Mouse (Mus musculus) liver, embryonic 11.5 days (tissue): ENCODE results near the gene Spint2. TPM values are rescaled to one million over a fixed set of nuclear protein-coding genes. Genes with fewer than 3 reads are reported as not detected.

ENCODE experiments used
- ATAC-seq: fragments of 200-750 bp; cut with Nextera tagmentation; replicated peaks from 2 replicates; pipeline ENCODE4 v1.8.0; 2017; ENCODE audit warnings: moderate number of reproducible peaks, mild to moderate bottlenecking, moderate TSS enrichment, moderate library complexity; ENCODE audit not compliant: low FRiP score
- DNase-seq: peaks from one replicate; pipeline ENCODE4 v3.0.0-alpha.2; 2017; ENCODE audit warnings: low spot score
- H3K27ac ChIP-seq: fragments of 300-500 bp; sonication (generic); 2 replicates; pipeline ENCODE4 v1.5.1; 2014; ENCODE audit warnings: mild to moderate bottlenecking, low read depth, low read length, control low read depth
- H3K27me3 ChIP-seq: fragments of 300-500 bp; sonication (generic); replicated peaks from 2 replicates; pipeline ENCODE4 v1.6.1; 2014; ENCODE audit warnings: low read length, mixed read lengths; ENCODE audit not compliant: control insufficient read depth, insufficient read depth
- H3K36me3 ChIP-seq: fragments of 300-500 bp; sonication (generic); 2 replicates; pipeline ENCODE4 v1.6.1; 2014; ENCODE audit warnings: mild to moderate bottlenecking, low read length, moderate library complexity, mixed read lengths; ENCODE audit not compliant: control insufficient read depth, insufficient read depth
- H3K4me1 ChIP-seq: fragments of 300-500 bp; sonication (generic); replicated peaks from 2 replicates; pipeline ENCODE4 v1.6.1; 2014; ENCODE audit warnings: low read length, mixed read lengths; ENCODE audit not compliant: control insufficient read depth, insufficient read depth
- H3K4me2 ChIP-seq: fragments of 300-500 bp; sonication (generic); 2 replicates; pipeline ENCODE4 v1.6.1; 2014; ENCODE audit warnings: mild to moderate bottlenecking, control low read depth, moderate library complexity
- H3K4me3 ChIP-seq: fragments of 300-500 bp; sonication (generic); 2 replicates; pipeline ENCODE4 v1.5.1; 2014; ENCODE audit warnings: low read depth, low read length, control low read depth
- H3K9ac ChIP-seq: fragments of 300-500 bp; sonication (generic); 2 replicates; pipeline ENCODE4 v1.6.1; 2014; ENCODE audit warnings: low read depth, low read length, control low read depth
- H3K9me3 ChIP-seq: fragments of 300-500 bp; sonication (generic); 2 replicates; pipeline ENCODE4 v1.6.1; 2016; ENCODE audit warnings: low read length, inconsistent platforms, mixed read lengths; ENCODE audit not compliant: control insufficient read depth
- WGBS: fragments of 180-500 bp; shearing (Covaris S2); extraction: QIAGEN DNeasy Blood & Tissue Kit; methylation state at CpG from one replicate; pipeline ENCODE4 v1.1.7; 2014; 5-methylcytosine and 5-hydroxymethylcytosine counted together
- polyA plus RNA-seq: library from polyadenylated mRNA; unstranded; fragments of >200 nt; fragmentation: Nextera tagmentation; extraction: Ambion mirVana; gene quantifications from 2 replicates; pipeline ENCODE4 v1.2.1, GENCODE M21; 2014

Spint2 gene
- polyA plus RNA-seq, 1 experiment from 2014 or later = 53.7 TPM

DNA sequence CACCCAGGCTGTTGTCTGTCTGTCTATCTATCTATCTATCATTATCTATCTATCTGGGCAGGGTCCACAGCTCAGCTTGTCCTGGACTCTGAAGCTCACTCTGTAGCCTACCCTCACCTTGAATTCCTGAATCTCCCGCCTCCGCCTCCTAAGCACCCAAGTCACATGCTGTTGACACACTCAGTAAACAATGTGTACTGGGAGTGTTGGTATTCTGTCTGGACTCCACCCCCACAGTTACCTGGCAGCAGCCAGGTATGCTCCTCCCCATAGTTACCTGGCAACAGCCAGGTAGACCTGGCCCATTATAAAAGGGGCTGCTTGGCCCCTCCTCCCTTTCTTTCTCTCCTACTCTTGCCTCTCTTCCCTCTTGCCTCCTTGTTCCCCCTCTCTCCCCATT, 6.4 kb upstream of the Spint2 start:
- Histone ChIP-seq H3K4me2 (no peak overlapping the region), H3K9me3 (no peaks in the 10 kb centered on the region), H3K27ac (no peak overlapping the region), H3K36me3 (no peaks in the 10 kb centered on the region), H3K9ac (no peak overlapping the region), H3K27me3 (no peaks in the 10 kb centered on the region; the same call in none of the 2 replicates), H3K4me3 (no peak overlapping the region), H3K4me1 (peaks cover 24% of the 10 kb centered on the region)
- DNase-seq (no peak), ATAC-seq (no peak)
- whole genome bisulfite sequencing = 84% methylated on average over 2 of the region's 2 CpGs

DNA sequence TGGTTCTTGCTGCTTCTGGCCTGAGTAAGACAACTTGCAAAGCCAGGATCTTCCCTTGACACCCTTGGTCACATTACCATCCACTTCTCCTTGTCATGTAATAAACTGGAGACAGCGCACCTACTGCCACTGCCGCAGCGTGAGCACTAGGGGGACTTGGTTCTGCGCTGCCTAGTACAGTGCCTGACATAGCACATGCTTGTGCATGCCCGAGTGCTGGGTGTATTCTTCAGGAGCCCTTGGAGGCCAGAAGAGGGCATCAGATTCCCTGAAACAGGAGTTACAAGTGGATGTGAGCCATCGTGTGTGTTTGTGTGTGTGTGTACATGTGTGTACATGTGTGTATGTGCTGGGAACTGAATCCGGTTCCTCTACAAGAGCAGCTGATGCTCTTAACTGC, 5.8 kb upstream of the Spint2 start:
- no peak for ATAC-seq

DNA sequence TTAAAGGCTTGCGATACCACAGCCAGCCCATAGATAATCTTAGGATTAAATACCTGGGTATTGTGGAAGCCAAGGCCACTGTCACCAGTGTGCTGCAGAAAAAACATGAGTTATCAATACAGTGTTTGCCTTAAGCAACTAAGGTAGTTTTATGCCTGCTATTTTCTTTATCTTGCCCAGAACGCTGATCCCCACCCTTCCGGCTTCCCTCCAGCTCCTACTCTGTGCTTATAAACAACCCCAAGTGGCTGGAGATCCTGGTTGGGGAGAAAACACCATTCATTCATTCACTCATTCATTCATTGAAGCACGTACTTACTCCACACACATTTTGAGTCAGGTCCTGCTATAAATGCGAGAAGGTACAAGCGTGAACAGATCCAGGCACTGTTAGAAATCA, 2.8 kb upstream of the Spint2 start:
- Histone ChIP-seq H3K4me1 (peaks cover 14% of the 10 kb centered on the region), H3K27me3 (peaks cover 19% of the 10 kb centered on the region)

More for the DNA sequence above, 5.8 kb upstream of the Spint2 start:
- H3K9ac ChIP-seq = no peak overlapping the region
- H3K36me3 ChIP-seq = no peaks in the 10 kb centered on the region
- no peaks in the 10 kb centered on the region for H3K9me3 ChIP-seq
- 82% methylated on average over 7 of the region's 7 CpGs for WGBS
- H3K27me3 ChIP-seq = peaks cover under 1% of the 10 kb centered on the region
- H3K4me3 ChIP-seq = no peak overlapping the region
- H3K27ac ChIP-seq = no peak overlapping the region
- no peak for DNase-seq
- H3K4me2 ChIP-seq = no peak overlapping the region
- H3K4me1 ChIP-seq = peaks cover 18% of the 10 kb centered on the region

DNA sequence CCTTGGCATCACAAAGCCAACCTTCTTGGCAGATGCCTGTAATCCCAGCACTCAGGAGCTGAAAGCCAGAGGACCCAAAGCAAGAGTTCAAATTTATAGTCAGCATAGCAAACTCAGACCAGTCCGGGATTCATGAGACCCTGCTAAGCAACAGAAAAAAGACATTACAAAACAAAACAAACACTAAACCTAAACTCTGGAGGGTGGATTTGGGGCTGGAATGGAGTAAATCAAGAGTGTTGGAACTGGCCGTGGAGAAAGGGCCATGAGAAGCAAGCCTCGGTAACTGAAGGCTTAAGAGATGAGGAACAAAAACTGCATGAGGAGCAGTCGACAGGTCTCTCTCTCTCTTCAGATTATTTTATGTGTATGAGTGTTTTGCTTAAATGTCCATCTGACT, 2.2 kb upstream of the Spint2 start:
- no peaks in the 10 kb centered on the region for H3K9me3 ChIP-seq
- no peak overlapping the region for H3K9ac ChIP-seq
- peaks cover 9% of the 10 kb centered on the region for H3K4me1 ChIP-seq
- H3K4me3 ChIP-seq = no peak overlapping the region
- H3K27ac ChIP-seq = no peak overlapping the region
- H3K4me2 ChIP-seq = no peak overlapping the region
- H3K36me3 ChIP-seq = no peaks in the 10 kb centered on the region
- DNase-seq (no peak), ATAC-seq (no peak)
- WGBS = 80% methylated on average over 4 of the region's 4 CpGs
- peaks cover 19% of the 10 kb centered on the region for H3K27me3 ChIP-seq

More for the DNA sequence above, 2.8 kb upstream of the Spint2 start:
- H3K9me3 ChIP-seq = no peaks in the 10 kb centered on the region
- H3K27ac ChIP-seq = no peak overlapping the region
- ATAC-seq (no peak), DNase-seq (no peak)
- H3K36me3 ChIP-seq = no peaks in the 10 kb centered on the region
- 81% methylated on average over 6 of the region's 6 CpGs for WGBS
- no peak overlapping the region for H3K9ac ChIP-seq
- H3K4me3 ChIP-seq = no peak overlapping the region
- no peak overlapping the region for H3K4me2 ChIP-seq

DNA sequence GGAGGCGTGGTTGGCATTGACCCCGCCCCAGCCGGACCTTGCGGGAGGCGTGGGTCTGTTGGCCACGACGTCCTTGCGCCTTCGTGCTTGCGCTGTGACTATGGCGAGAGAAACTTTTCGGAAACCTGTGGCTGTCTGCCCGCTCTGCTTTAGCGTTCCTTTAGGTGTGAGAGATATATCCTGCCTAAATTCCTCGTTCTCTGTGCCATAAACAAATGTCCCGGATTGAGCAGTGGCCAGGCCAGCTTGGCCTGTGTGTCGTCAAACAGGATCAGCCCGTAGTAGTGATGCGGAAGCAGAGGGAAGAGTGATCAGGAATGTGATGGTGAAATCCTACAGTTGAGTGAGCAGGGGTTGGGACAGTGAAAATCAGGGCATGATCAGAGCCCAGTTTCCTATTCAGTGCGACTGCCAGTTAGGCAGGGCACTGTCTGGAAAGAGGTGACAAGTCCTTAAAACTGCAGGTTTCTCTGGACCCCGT, 402 bp upstream of the Spint2 start:
- peak overlapping the region; percentile 64 for H3K4me3 ChIP-seq
- peak overlapping the region; percentile 96 for H3K4me2 ChIP-seq
- peak overlapping the region; percentile 70 for H3K9ac ChIP-seq
- no peaks in the 10 kb centered on the region for H3K9me3 ChIP-seq
- WGBS = 13% methylated on average over 21 of the region's 21 CpGs
- H3K4me1 ChIP-seq = peaks cover 9% of the 10 kb centered on the region
- no peak for ATAC-seq
- DNase-seq = no peak
- H3K36me3 ChIP-seq = no peaks in the 10 kb centered on the region
- H3K27ac ChIP-seq = no peak overlapping the region
- H3K27me3 ChIP-seq = peaks cover 19% of the 10 kb centered on the region

DNA sequence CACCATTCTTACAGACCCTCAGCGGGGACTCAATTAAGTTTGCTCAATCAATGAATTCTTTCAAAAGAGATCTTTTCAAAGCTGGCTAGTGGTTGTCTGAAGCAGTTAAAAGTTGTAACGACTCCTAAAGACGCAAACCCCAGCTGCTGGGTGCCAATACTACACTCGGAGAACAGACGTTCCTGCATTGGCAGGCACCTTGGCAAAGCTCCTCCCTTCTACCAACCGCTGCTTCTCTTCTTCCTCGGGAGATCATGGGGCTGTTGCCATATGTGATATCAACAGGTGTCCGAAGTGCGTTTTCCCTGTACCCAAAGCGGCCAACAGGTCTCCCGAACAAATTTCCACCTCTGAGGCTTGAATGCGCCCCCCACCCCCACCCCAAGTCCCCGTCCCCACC, 911 bp downstream of the Spint2 start:
- no peak for DNase-seq
- peaks cover 9% of the 10 kb centered on the region for H3K4me1 ChIP-seq
- H3K9ac ChIP-seq = peak overlapping the region; percentile 70
- H3K27me3 ChIP-seq = peaks cover 19% of the 10 kb centered on the region
- peak overlapping the region; percentile 64 for H3K4me3 ChIP-seq
- no peak for ATAC-seq
- H3K4me2 ChIP-seq = peak overlapping the region; percentile 96
- H3K27ac ChIP-seq = no peak overlapping the region
- no peaks in the 10 kb centered on the region for H3K36me3 ChIP-seq
- no peaks in the 10 kb centered on the region for H3K9me3 ChIP-seq
- 15% methylated on average over 13 of the region's 13 CpGs for WGBS

DNA sequence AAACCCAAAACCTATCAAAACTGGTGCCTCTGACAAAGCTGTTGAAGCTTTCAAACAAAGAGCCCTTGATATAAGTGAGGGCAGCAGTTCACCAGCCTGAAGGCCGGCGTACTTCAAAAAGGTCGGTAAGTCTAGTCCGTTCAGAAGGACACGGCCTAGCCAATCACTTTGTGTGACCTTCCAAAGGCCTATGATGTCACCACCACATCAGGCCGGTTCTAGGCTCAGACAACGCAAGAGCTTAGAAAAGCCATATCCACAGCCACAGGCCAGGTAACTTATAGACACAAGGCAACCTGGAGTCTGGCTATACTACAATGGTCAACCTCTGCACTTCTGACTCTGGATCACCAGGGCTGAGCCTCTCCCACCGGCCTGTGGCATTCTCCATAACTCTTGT, 1.8 kb downstream of the Spint2 start:
- no peak overlapping the region for H3K4me3 ChIP-seq
- WGBS = 67% methylated on average over 8 of the region's 8 CpGs

DNA sequence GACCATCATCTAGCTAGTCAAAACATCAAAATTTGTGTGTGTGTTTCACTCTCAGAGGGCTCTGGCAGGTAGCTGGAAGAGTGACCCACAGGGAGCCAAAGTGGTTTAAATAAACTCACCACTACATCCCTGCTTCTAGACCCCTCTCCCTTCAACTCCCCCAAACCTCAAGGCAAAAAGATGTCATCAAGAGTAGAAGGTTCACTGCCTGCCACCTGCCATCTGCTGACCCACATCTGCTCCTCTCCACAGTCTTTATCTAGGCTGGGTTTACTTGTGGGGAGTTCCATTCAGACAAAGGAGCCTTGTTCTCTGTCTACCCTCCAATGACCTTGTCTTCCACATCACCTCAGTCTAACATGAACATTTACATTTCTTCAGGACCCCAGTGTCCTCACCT, 2.5 kb downstream of the Spint2 start:
- no peak overlapping the region for H3K4me2 ChIP-seq

More for the DNA sequence above, 1.8 kb downstream of the Spint2 start:
- no peak for ATAC-seq
- Histone ChIP-seq H3K27ac (no peak overlapping the region), H3K36me3 (no peaks in the 10 kb centered on the region), H3K4me2 (peak overlapping the region; percentile 5; the same call in 1 of the 2 replicates), H3K9me3 (no peaks in the 10 kb centered on the region), H3K27me3 (peaks cover 19% of the 10 kb centered on the region), H3K9ac (no peak overlapping the region), H3K4me1 (peaks cover 9% of the 10 kb centered on the region)
- DNase-seq = no peak

DNA sequence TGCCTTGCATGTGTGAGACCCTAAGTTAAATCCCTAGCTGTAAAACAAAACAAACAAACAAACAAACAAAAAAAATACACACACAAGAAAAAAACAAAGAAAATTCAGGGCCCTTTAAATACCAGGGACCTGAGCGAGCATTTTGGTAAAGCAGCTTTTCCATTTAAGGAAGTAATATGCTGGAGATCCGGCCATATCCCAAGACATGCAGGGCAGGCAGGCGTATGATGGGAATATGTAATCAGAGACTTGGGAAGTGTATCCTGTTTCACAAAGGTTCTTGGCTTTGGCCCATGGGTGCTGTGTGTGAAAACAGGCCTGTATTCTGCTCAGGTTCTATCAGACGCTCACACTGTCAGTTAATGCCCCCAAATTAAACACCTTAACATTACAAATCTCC, 4.2 kb downstream of the Spint2 start:
- peaks cover 9% of the 10 kb centered on the region for H3K4me1 ChIP-seq
- no peak for ATAC-seq
- 88% methylated on average over 4 of the region's 4 CpGs for whole genome bisulfite sequencing

More for the DNA sequence above, 2.5 kb downstream of the Spint2 start:
- DNase-seq (no peak), ATAC-seq (no peak)
- H3K27ac ChIP-seq = no peak overlapping the region
- no peaks in the 10 kb centered on the region for H3K36me3 ChIP-seq
- H3K4me1 ChIP-seq = peaks cover 9% of the 10 kb centered on the region
- H3K9me3 ChIP-seq = no peaks in the 10 kb centered on the region
- peaks cover 19% of the 10 kb centered on the region for H3K27me3 ChIP-seq
- H3K4me3 ChIP-seq = no peak overlapping the region
- H3K9ac ChIP-seq = no peak overlapping the region

More for the DNA sequence above, 4.2 kb downstream of the Spint2 start:
- Histone ChIP-seq H3K36me3 (no peaks in the 10 kb centered on the region), H3K27ac (no peak overlapping the region), H3K27me3 (peaks cover 19% of the 10 kb centered on the region), H3K9ac (no peak overlapping the region), H3K4me3 (no peak overlapping the region), H3K9me3 (no peaks in the 10 kb centered on the region), H3K4me2 (no peak overlapping the region)
- DNase-seq = no peak
